Mouse (Mus musculus): ENCODE results near the gene Cic. TPM values are rescaled to one million over a fixed set of nuclear protein-coding genes. Genes with fewer than 3 reads are reported as not detected.

Gene Cic
- total RNA-seq, 2 experiments from 2014 or later, result 234 to 267 TPM

DNA sequence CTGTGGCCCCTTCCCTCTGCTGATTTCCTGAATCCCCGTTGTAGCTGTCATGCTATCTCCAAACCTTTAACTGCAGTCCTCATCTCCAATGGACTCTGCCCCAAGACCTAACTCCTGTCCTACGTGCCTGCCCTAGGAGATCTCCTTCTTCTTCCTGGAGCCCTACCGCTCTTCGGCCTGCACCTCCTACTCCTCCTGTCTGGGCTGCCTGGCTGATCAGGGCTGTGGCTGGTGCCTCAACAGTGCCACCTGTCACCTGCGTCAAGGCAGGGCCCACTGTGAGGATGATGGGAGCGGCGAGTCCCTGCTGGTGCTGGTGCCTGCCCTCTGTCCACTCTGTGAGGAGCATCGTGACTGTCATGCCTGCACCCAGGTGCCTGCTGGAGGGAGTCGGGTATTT lies 71.8 kb downstream of the Cic start:
- DNase-seq (ENCODE audit: low spot score in 2 of 2), result no peak

DNA sequence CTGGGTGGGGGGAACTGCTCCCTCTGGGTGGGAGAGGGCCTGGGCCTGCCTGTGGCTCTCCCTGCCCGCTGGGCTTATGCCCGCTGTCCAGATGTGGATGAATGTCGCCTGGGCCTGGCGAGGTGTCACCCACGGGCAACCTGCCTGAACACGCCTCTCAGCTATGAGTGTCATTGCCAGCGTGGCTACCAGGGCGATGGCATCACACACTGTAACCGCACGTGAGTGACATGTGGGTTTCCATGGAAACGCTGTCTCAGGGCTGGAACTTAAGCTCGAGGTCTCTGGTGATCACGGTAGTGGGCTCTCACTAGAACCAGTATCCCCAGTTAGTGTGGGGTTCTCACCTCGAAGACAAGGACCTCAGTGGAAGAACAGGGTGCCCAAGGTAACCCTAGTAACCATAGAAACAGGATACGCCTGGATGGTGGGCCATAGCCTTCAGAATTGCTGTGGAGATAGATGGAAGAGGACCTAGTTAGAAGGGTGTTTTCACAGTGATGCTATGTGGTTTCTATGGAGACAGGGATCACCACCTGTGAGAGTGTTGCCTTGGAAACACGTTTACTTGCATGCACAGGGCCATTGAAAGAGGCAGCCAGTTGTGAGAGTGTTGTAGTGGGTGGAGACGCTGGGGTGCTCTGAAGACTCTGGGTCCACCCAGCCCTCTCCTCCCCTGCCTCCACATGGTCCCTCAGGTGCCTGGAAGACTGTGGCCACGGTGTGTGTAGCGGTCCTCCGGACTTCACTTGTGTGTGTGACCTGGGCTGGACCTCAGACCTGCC lies 73.7 kb downstream of the Cic start:
- peak; percentile 42 to 48 for DNase-seq (ENCODE audit: low spot score in 2 of 2)

Small RNA genes lying within 50 kb of the gene (microRNA-seq; reads per million reads assigned to microRNA genes)
- 0 to 0.20 reads per million in 2 experiments for gene Mir7048

Other genes with a start within 250 kb of the Cic start
- gene Grik5, start 195.4 kb upstream of the Cic start, total RNA-seq (2021), result 100 to 1,000 TPM; 236 to 252 TPM
- gene Zfp574, start 195.1 kb upstream of the Cic start, total RNA-seq (2021), result 10 to 100 TPM; 21.4 to 23.2 TPM
- 10 to 100 TPM; 10.1 to 11.3 TPM for gene Pou2f2, start 88.0 kb upstream of the Cic start, total RNA-seq (2021)
- gene Dedd2, start 47.1 kb upstream of the Cic start, total RNA-seq (2021), result 10 to 100 TPM; 22.2 to 26.3 TPM
- 1 to 10 TPM; 7.2 to 8.4 TPM for gene Zfp526, start 46.3 kb upstream of the Cic start, total RNA-seq (2021)
- 100 to 1,000 TPM; 162 to 187 TPM for gene Gsk3a, start 29.9 kb upstream of the Cic start, total RNA-seq (2021)
- gene Erf, start 16.9 kb upstream of the Cic start, total RNA-seq (2021), result 10 to 100 TPM; 38.1 to 39.5 TPM
- 10 to 100 TPM; 63.0 to 67.6 TPM for gene Pafah1b3, start 30.3 kb downstream of the Cic start, total RNA-seq (2021)
- under 1 TPM; 0.27 to 0.30 TPM for gene Prr19, start 33.7 kb downstream of the Cic start, total RNA-seq (2021)
- 10 to 100 TPM; 66.4 to 70.3 TPM for gene Tmem145, start 38.4 kb downstream of the Cic start, total RNA-seq (2021)
- gene Megf8, start 49.5 kb downstream of the Cic start, total RNA-seq (2021), result 10 to 100 TPM; 79.7 to 87.1 TPM
- not detected for gene Cnfn, start 102.0 kb downstream of the Cic start, total RNA-seq (2021)
- gene Lipe, start 131.0 kb downstream of the Cic start, total RNA-seq (2021), result 1 to 10 TPM; 5.5 to 6.8 TPM
- not detected for gene Cxcl17, start 145.2 kb downstream of the Cic start, total RNA-seq (2021)
- 1 to 10 TPM; 2.1 to 2.4 TPM for gene Ceacam1, start 209.9 kb downstream of the Cic start, total RNA-seq (2021)

Measured in layer of hippocampus, postnatal 10 days (tissue).